Mouse (Mus musculus) heart, postnatal 0 days (tissue): ENCODE measurements around the gene Zfhx3. TPM values are rescaled to one million over a fixed set of nuclear protein-coding genes. Genes with fewer than 3 reads are reported as not detected.

ENCODE experiments used
- ATAC-seq: fragments of 200-750 bp; cut with Nextera tagmentation; 2 replicates; pipeline ENCODE4 v1.8.0; 2017; ENCODE audit warnings: low read depth, moderate number of reproducible peaks, moderate library complexity; ENCODE audit not compliant: insufficient read depth
- DNase-seq: peaks from one replicate; pipeline ENCODE4 v3.0.0-alpha.2; 2016; ENCODE audit warnings: low spot score
- H3K27ac ChIP-seq: fragments of 300-500 bp; sonication (generic); 2 replicates; pipeline ENCODE4 v1.5.1; 2014; ENCODE audit warnings: low read depth, mild to moderate bottlenecking
- H3K27me3 ChIP-seq: fragments of 300-500 bp; sonication (generic); 2 replicates; pipeline ENCODE4 v1.6.1; 2014; ENCODE audit warnings: low read length, mixed read lengths; ENCODE audit not compliant: control insufficient read depth, insufficient read depth
- H3K36me3 ChIP-seq: fragments of 300-500 bp; sonication (generic); replicated peaks from 2 replicates; pipeline ENCODE4 v1.6.1; 2014; ENCODE audit warnings: low read length, mixed read lengths; ENCODE audit not compliant: control insufficient read depth, insufficient read depth
- H3K4me1 ChIP-seq: fragments of 300-500 bp; sonication (generic); 2 replicates; pipeline ENCODE4 v1.6.1; 2014; ENCODE audit warnings: antibody characterized with exemption; ENCODE audit not compliant: control insufficient read depth, insufficient read depth
- H3K4me2 ChIP-seq: fragments of 300-500 bp; sonication (generic); 2 replicates; pipeline ENCODE4 v1.6.1; 2014; ENCODE audit warnings: low read depth, mild to moderate bottlenecking, low read length, moderate library complexity
- H3K4me3 ChIP-seq: fragments of 300-500 bp; sonication (generic); 2 replicates; pipeline ENCODE4 v1.5.1; 2014; ENCODE audit warnings: low read depth, low read length
- H3K9ac ChIP-seq: fragments of 300-500 bp; sonication (generic); replicated peaks from 2 replicates; pipeline ENCODE4 v1.6.1; 2014; ENCODE audit warnings: low read depth, low read length, mixed read lengths
- H3K9me3 ChIP-seq: fragments of 300-500 bp; sonication (generic); replicated peaks from 2 replicates; pipeline ENCODE4 v1.6.1; 2016; ENCODE audit warnings: low read length; ENCODE audit not compliant: control insufficient read depth
- CTCF ChIP-seq: IDR thresholded peaks from 2 replicates; pipeline ENCODE4 v1.5.1; 2016; ENCODE audit warnings: antibody characterized with exemption, control low read depth, low read depth
- EP300 ChIP-seq: IDR thresholded peaks from 2 replicates; pipeline ENCODE4 v1.6.1; 2016; ENCODE audit warnings: antibody characterized with exemption, low read depth
- WGBS: fragments of 180-500 bp; shearing (Covaris S2); extraction: QIAGEN DNeasy Blood & Tissue Kit; methylation state at CpG from one replicate; pipeline ENCODE4 v1.1.7; 2014; 5-methylcytosine and 5-hydroxymethylcytosine counted together
- polyA plus RNA-seq: library from polyadenylated mRNA; unstranded; fragments of >200 nt; fragmentation: Nextera tagmentation; extraction: Ambion mirVana; gene quantifications from 2 replicates; pipeline ENCODE4 v1.2.1, GENCODE M21; 2015
- total RNA-seq: library from RNA; depleted of rRNA; stranded (reverse); fragments of >200 nt; gene quantifications from 2 replicates; pipeline ENCODE4 v1.2.3, GENCODE M21; 2014; ENCODE audit warnings: low replicate concordance

Gene Zfhx3
- total and polyA plus RNA-seq, 2 experiments from 2014 or later = 2.0 to 2.5 TPM

DNA sequence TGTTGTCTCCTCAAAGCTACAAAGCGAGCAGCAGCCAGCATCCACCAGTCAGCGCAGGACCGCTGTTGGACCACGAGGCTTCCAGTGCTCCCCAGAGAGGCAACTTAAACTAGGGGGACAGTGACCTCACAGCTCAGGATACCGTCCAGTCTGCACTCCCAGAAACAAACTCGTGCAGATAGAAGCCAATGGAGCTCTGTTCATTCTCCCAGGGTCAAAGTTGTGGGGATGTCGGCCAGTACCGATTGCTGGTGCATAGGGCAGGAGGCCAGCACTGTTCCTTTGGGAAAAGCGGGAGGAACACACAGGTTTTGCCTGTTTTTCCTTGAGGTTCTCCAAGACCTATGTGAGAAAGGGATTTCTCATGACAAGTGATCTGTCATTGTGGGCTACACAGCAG, 982.1 kb downstream of the Zfhx3 start:
- Histone ChIP-seq H3K36me3 (no peaks in the 10 kb centered on the region), H3K27ac (no peak overlapping the region), H3K9ac (no peak overlapping the region), H3K27me3 (no peaks in the 10 kb centered on the region), H3K9me3 (no peaks in the 10 kb centered on the region), H3K4me1 (peaks cover 16% of the 10 kb centered on the region; the same call in 1 of the 2 replicates), H3K4me3 (no peak overlapping the region), H3K4me2 (no peak overlapping the region)
- no peak for ATAC-seq
- 80% methylated on average over 9 of the region's 9 CpGs for WGBS
- no peak for DNase-seq
- TF ChIP-seq EP300 (no peak), CTCF (no peak)

DNA sequence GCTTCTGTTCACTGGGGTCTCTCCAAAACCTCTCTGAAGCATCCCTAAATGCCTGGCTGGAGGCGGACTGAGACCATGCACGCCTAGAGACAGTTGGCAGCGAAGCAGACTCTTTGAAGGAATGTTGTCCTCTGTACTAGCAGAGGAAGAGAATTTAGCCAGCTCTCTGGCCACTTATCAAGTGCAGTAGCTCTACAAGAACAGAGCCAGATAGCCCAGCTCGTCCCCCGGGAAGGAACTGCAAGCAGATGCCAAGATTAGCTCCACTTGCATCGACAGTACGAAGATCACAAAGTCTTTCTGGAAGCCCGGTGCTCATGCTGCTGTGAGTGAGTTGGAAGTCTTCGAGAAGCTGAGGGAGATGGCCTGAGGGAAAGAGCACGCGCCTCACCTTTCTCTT, 983.7 kb downstream of the Zfhx3 start:
- Histone ChIP-seq H3K9me3 (no peaks in the 10 kb centered on the region), H3K9ac (no peak overlapping the region), H3K4me3 (no peak overlapping the region), H3K4me2 (no peak overlapping the region; the same call in 1 of the 2 replicates), H3K36me3 (no peaks in the 10 kb centered on the region), H3K4me1 (peaks cover 16% of the 10 kb centered on the region; the same call in 1 of the 2 replicates), H3K27me3 (no peaks in the 10 kb centered on the region), H3K27ac (no peak overlapping the region)
- WGBS = 30% methylated on average over 11 of the region's 11 CpGs
- no peak for ATAC-seq
- TF ChIP-seq EP300 (no peak), CTCF (no peak)
- peak; percentile 40 for DNase-seq

DNA sequence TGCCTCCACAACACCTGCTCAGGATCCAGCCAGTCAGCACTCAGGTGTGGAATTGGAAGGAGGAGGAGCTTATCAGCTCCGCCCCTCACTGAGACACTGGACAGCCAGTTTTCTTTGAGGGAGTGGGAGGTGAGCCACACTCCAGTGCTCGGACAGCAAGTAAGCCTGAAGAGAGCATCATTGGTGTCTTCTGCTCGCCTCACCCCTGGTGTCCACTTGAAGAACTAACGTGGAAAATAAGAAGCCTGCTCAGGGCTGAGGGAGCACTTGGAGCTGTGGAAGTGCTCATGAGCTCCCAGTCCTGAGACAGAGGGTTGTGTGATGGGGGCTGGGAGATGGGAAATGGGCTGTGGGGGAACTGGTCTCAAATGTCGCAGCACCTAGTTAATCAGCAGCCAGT, 988.2 kb downstream of the Zfhx3 start:
- H3K9ac ChIP-seq = no peak overlapping the region
- H3K27me3 ChIP-seq = no peaks in the 10 kb centered on the region
- H3K4me2 ChIP-seq = no peak overlapping the region
- H3K4me3 ChIP-seq = no peak overlapping the region
- DNase-seq = no peak
- H3K9me3 ChIP-seq = no peaks in the 10 kb centered on the region
- no peak for TF ChIP-seq EP300
- TF ChIP-seq CTCF = no peak
- no peak for ATAC-seq
- H3K36me3 ChIP-seq = peaks cover 11% of the 10 kb centered on the region
- H3K27ac ChIP-seq = no peak overlapping the region
- H3K4me1 ChIP-seq = peaks cover 10% of the 10 kb centered on the region; the same call in 1 of the 2 replicates
- WGBS = 69% methylated on average over 5 of the region's 5 CpGs

DNA sequence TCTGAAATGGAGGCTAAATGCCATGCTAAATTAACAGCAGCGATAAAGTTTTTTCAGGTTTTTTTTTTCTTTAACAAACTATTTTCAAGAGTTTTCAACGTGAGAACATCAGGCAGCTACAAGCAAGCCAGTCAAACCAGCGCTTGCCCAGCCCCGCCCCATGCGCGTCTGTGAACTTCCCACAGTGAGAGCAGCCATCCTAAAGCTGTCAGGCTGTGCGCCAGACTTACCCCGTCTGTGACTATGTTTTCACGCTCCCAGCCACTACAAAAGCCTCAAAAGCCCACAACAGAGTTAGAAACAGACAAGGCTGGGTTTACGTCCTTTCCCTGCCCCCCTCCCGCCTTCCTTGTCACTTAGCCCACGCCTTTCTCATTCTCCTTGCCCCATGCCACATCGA, 989.4 kb downstream of the Zfhx3 start:
- ATAC-seq (no peak), DNase-seq (no peak)
- TF ChIP-seq EP300 (no peak), CTCF (no peak)
- peaks cover 11% of the 10 kb centered on the region for H3K36me3 ChIP-seq
- H3K4me1 ChIP-seq = no peaks in the 10 kb centered on the region
- no peak overlapping the region for H3K9ac ChIP-seq
- H3K9me3 ChIP-seq = no peaks in the 10 kb centered on the region
- 71% methylated on average over 13 of the region's 13 CpGs for WGBS
- H3K27me3 ChIP-seq = no peaks in the 10 kb centered on the region
- H3K4me3 ChIP-seq = no peak overlapping the region
- no peak overlapping the region for H3K4me2 ChIP-seq
- H3K27ac ChIP-seq = no peak overlapping the region

DNA sequence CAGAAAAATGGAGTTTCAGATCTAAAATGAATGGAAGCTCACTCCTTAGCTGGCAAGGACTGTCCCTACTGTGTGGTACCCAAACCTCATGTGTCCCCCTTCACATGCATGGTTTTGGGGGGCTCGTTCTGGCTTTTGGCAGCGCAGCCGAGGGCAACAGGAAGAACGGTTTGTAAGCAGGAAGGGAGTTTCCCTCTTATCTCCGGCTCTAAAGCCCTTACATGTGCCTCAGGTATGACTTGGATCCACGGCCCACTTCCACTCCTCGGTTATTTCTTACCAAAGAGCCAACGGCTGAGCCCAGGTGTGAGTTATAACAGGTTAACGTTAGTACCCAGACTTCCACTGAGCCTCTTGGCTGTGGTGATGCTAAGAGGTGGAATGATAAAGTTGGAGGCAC, 990.3 kb downstream of the Zfhx3 start:
- Histone ChIP-seq H3K36me3 (peaks cover 15% of the 10 kb centered on the region), H3K9me3 (no peaks in the 10 kb centered on the region), H3K27me3 (no peaks in the 10 kb centered on the region), H3K9ac (no peak overlapping the region), H3K4me2 (no peak overlapping the region), H3K27ac (no peak overlapping the region), H3K4me1 (no peaks in the 10 kb centered on the region), H3K4me3 (no peak overlapping the region)
- ATAC-seq (no peak), DNase-seq (no peak)
- no peak for TF ChIP-seq EP300
- 71% methylated on average over 9 of the region's 9 CpGs for WGBS

DNA sequence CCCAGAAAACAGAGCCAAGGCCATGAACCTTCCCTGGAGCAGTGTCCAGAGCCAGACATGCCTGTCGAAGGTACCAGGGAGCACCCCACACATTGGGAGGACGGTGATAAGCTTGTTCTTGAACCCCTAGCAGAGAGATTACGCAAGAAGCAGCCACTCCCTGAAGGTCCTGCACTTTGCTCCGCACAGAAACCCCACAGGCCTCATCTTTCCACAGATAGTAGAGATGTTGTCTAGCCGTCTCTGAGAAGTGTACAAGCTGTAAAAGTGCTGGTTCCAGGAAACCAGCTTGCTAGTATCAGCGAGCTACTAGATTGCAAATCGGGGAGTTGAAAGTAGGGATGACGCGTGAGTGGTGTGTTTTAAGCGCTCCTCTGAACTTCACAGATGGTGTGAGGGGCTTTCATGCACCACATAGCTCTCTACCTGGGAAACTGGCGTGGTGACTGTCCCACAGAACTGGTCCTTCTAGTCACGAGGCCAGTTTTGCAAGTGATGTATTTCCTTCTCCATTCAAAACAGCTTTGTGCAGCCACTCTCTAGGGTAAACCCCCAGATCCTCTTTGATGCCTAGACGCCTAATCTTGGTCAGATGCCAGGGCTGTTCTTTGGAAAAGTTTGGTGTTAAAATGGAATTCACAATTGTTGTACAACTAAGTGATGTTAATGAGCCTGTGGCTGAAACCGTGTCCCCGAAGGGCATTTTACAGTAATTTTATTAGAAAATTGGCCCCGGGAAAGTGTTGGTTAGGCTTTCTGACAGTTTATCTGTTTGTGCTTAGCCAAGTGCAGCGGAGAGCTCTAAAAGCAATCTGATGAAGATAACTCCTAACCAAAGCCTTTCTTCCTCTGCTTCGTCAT, 993.6 kb downstream of the Zfhx3 start:
- Histone ChIP-seq H3K9me3 (no peaks in the 10 kb centered on the region), H3K27me3 (no peaks in the 10 kb centered on the region), H3K9ac (no peak overlapping the region), H3K4me2 (no peak overlapping the region), H3K4me3 (no peak overlapping the region), H3K27ac (no peak overlapping the region), H3K36me3 (peaks cover 15% of the 10 kb centered on the region), H3K4me1 (no peaks in the 10 kb centered on the region)
- TF ChIP-seq CTCF = no peak
- no peak for TF ChIP-seq EP300
- 59% methylated on average over 18 of the region's 18 CpGs for WGBS
- no peak for ATAC-seq
- no peak for DNase-seq
